Mouse (Mus musculus) small intestine, adult 2 months (tissue): ENCODE results near the gene Kmt5a. TPM values are rescaled to one million over a fixed set of nuclear protein-coding genes. Genes with fewer than 3 reads are reported as not detected.
"Not testable (repeated sequence)": the region's sequence is repeated elsewhere in the genome, so short reads cannot be mapped to it uniquely, and the experiment has no call there.

Experiments
- H3K27ac ChIP-seq: fragments of 200-500 bp; 2 replicates; pipeline ENCODE4 v1.5.1; 2012; ENCODE audit warnings: low read depth, low read length, control low read depth, inconsistent platforms; ENCODE audit not compliant: insufficient read depth
- H3K27me3 ChIP-seq: fragments of 200-500 bp; 2 replicates; pipeline ENCODE4 v1.6.1; 2012; ENCODE audit warnings: mild to moderate bottlenecking, moderate library complexity, low read length, inconsistent platforms; ENCODE audit not compliant: control insufficient read depth, insufficient read depth
- H3K36me3 ChIP-seq: fragments of 200-500 bp; 2 replicates; pipeline ENCODE4 v1.6.1; 2012; ENCODE audit warnings: mild to moderate bottlenecking, low read length, control low read depth, inconsistent platforms; ENCODE audit not compliant: control insufficient read depth, insufficient read depth
- H3K4me1 ChIP-seq: fragments of 200-500 bp; 2 replicates; pipeline ENCODE4 v1.6.1; 2012; ENCODE audit warnings: low read length, inconsistent platforms, mixed read lengths; ENCODE audit not compliant: control insufficient read depth, insufficient read depth, insufficient read length
- H3K4me3 ChIP-seq: fragments of 200-500 bp; 2 replicates; pipeline ENCODE4 v1.5.1; 2012; ENCODE audit warnings: low read depth, mild to moderate bottlenecking, control low read depth, inconsistent platforms, low read length, moderate library complexity
- CTCF ChIP-seq: fragments of 200-500 bp; IDR thresholded peaks from 2 replicates; pipeline ENCODE4 v1.5.1; 2012; ENCODE audit warnings: low read depth, mild to moderate bottlenecking, control low read depth, inconsistent platforms, low read length, moderate library complexity, mixed read lengths; ENCODE audit not compliant: insufficient replicate concordance, insufficient read length; ENCODE audit errors: extremely low read depth
- POLR2A ChIP-seq: fragments of 200-500 bp; IDR thresholded peaks from 2 replicates; pipeline ENCODE4 v1.6.1; 2012; ENCODE audit warnings: low read depth, mild to moderate bottlenecking, control low read depth, inconsistent platforms, low read length, moderate library complexity
- WGBS: fragments of 180-500 bp; shearing (Covaris S2); methylation state at CpG from one replicate; pipeline ENCODE4 v1.1.7; 2018; 5-methylcytosine and 5-hydroxymethylcytosine counted together
- polyA plus RNA-seq: library from polyadenylated mRNA; depleted of rRNA; stranded (reverse); fragments of >200 nt; gene quantifications from 2 replicates; pipeline ENCODE4 v1.2.3, GENCODE M21; 2012

Gene Kmt5a
- polyA plus RNA-seq, 1 experiment: 70.7 TPM

- no peaks in the 10 kb centered on the region for H3K36me3 ChIP-seq
- 54% methylated on average over 7 of the region's 7 CpGs for WGBS
- TF ChIP-seq CTCF (no peak), POLR2A (no peak)
- no peak overlapping the region for H3K4me3 ChIP-seq
- no peak overlapping the region for H3K27ac ChIP-seq
- no peaks in the 10 kb centered on the region for H3K27me3 ChIP-seq
- peaks cover 3% of the 10 kb centered on the region for H3K4me1 ChIP-seq
Measured at GRCm38 (mm10) chr5:124495547-124495946, 55.8 kb downstream of the Kmt5a start.

DNA sequence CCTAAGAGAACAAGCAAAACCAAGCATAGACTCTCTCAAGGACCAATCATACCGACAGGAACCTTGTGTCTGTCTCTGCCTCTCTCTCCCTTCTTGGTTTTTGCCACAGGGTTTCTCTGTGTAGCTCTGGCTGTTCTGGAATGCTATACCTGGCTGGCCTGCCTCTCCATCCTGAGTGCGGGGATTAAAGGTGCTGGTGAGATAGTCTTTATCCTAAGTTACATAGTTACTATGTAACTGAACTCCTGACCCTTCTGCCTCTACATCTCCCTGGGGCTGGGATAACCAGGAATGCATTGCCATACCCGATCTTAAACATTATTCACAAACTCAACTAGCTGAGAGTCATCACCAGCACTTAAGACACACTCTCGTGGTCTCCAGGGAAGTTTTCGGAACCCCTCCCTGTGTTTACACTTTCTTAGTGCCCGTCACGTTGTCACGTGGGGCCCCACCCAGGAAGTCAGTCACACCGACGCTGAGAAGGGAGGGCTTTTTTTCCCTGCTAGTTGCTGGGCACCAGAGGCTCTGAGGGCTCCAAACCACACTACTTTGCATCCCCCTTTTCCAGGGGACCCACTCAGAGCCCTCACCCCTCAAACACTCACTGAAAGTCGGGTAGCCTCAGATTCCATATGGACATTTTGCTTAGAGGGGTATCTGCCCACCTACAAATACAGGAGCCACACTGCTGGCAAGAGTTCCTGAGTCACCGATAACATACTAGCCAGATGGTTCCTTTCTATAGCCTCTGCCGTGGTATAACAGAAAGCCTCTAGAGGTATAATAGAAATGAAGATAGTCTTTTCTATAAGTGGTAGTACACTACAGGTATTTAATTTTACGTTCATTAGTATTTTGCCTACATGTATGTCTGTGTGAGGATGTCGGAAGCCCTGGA is 57.1 kb downstream of the Kmt5a start:
- H3K27ac ChIP-seq: no peak overlapping the region
- no peak for TF ChIP-seq POLR2A
- no peak for TF ChIP-seq CTCF

DNA sequence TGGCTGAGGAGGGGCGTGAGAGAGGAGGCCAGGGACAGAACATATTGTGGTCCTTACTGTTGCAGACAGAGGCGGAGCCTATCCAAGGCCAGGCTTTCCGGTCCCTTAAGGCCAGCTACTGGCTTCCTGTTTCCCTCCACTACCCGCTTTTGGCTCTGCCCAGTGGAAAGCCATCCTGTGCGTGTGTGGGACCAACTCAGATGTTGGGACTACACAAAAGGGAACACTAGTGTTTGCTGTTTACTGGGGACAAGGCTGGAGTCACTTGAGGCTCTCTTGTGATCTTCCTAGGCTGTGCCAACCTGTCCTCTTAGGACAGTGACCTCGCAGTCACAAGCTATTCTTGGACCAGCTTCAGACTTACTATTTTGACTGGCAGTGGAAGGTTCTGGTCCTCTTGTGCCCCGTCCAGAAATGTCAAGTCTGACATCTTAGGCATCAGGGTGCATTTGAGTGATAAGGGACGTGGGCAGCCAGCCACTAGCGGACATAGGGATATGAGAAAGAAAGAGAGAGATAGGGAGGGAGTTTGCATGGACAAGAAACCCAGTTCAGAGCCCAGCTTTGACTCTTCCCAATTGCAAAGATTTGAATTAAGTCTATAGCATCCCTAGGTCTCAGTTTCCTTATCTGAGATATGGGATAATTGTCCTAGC is 58.6 kb downstream of the Kmt5a start:
- TF ChIP-seq POLR2A (no peak), CTCF (no peak)
- Histone ChIP-seq H3K27ac (peak overlapping the region; percentile 8; the same call in 1 of the 2 replicates), H3K27me3 (no peaks in the 10 kb centered on the region), H3K4me1 (peaks cover 3% of the 10 kb centered on the region), H3K36me3 (no peaks in the 10 kb centered on the region), H3K4me3 (no peak overlapping the region)
- 62% methylated on average over 9 of the region's 9 CpGs for WGBS

More for the DNA sequence above, 57.1 kb downstream of the Kmt5a start:
- Histone ChIP-seq H3K36me3 (no peaks in the 10 kb centered on the region), H3K27me3 (no peaks in the 10 kb centered on the region), H3K4me3 (peak overlapping the region; percentile 34), H3K4me1 (peaks cover 3% of the 10 kb centered on the region)
- 25% methylated on average over 15 of the region's 15 CpGs for WGBS

DNA sequence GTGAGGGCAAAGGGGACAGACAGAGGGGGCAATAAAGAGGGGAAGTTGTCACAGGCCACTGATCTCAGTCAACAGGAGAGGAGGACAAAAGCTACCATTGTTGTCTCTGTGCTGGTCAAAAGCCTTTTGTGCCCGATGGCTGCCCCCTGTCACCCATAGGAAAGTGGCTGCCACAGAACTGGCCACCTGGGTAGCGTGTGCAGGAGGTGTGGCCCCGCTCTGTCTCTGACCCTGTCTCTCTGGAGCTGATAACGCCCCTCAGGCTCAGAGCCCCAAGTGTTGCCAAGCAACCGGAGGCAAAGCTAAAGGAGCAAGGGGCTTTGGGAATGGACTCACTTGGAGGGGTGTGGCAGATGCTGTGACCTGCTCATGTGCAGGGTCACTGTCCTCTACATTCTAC is 59.3 kb downstream of the Kmt5a start:
- H3K27ac ChIP-seq: no peak overlapping the region
- no peak for TF ChIP-seq POLR2A
- TF ChIP-seq CTCF: no peak
- WGBS: 32% methylated on average over 5 of the region's 5 CpGs
- H3K27me3 ChIP-seq: no peaks in the 10 kb centered on the region
- H3K4me1 ChIP-seq: peaks cover 3% of the 10 kb centered on the region
- no peaks in the 10 kb centered on the region for H3K36me3 ChIP-seq
- no peak overlapping the region for H3K4me3 ChIP-seq

DNA sequence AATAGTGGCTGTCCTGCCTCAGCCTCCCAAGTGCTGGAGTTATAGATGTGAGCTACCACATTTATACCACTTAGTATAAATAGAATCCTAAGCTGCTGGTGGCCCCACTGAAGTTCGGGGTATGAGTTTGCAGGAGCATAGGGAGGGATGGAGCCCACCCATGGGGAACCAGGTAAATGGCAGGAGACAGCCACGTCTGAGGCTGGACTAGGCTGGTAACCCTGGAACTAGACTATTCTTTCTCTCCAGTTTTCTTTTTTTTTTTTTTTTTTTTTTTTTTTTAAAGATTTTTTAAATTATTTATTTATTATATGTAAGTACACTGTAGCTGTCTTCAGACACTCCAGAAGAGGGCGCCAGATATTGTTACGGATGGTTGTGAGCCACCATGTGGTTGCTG is 60.3 kb downstream of the Kmt5a start:
- not testable (repeated sequence) for H3K4me1 ChIP-seq, H3K4me3 ChIP-seq, H3K27me3 ChIP-seq, H3K36me3 ChIP-seq, H3K27ac ChIP-seq
- 73% methylated on average over 4 of the region's 4 CpGs for WGBS

DNA sequence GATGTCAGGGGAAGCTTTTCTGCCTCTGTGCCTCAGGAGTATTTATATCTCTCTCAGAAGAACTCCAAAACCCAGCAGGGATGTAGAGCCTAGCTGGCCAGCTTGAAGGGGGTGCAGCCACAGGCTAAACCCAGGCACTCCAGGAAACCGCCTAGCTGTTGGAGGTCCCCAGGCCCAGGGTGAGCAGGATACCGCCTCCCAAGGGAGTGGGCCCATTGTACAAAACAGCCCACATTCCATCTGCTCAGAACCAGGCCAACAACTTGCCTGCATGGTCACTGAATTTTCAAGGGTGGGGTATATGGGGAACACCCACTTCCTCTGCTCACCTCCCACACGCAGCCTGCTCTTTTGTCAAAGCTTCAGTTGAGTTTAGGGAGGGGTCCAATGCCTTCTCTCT is 60.8 kb downstream of the Kmt5a start:
- 92% methylated on average over 3 of the region's 3 CpGs for WGBS
- peaks cover 3% of the 10 kb centered on the region for H3K4me1 ChIP-seq
- no peaks in the 10 kb centered on the region for H3K36me3 ChIP-seq
- H3K4me3 ChIP-seq: no peak overlapping the region
- no peak overlapping the region for H3K27ac ChIP-seq
- TF ChIP-seq POLR2A (no peak), CTCF (no peak)
- H3K27me3 ChIP-seq: no peaks in the 10 kb centered on the region

GRCm38 (mm10) chr5:124501541-124501940 is 61.8 kb downstream of the Kmt5a start:
- no peaks in the 10 kb centered on the region for H3K27me3 ChIP-seq
- peaks cover under 1% of the 10 kb centered on the region for H3K4me1 ChIP-seq
- no peaks in the 10 kb centered on the region for H3K36me3 ChIP-seq
- no peak overlapping the region for H3K27ac ChIP-seq
- TF ChIP-seq POLR2A (no peak), CTCF (no peak)
- H3K4me3 ChIP-seq: no peak overlapping the region
- 85% methylated on average over 10 of the region's 10 CpGs for WGBS
